Mouse (Mus musculus): ENCODE results near the gene Tnnc1. TPM values are rescaled to one million over a fixed set of nuclear protein-coding genes. Genes with fewer than 3 reads are reported as not detected.

The Tnnc1 gene
- polyA plus RNA-seq, 1 experiment from 2014 or later, result 39.0 TPM

DNA sequence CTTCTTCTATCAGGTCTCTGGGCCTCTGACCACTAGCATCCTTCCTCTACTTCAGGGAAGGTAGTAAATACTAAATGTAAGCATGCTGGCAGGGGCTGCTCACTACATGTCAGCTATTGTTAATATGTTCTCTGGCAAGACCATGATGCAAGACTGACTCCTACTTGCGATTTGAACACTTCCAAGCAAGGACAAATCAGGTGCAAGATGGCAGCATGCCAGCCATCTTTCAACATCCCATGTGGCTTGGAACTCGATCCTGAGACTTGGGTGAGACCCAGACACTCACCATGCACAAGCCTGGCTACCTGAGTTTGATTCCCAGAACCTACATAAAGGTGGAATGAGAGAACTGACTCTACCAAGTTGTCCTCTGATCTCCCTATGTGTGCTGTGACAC, 16.2 kb upstream of the Tnnc1 start:
- H3K36me3 ChIP-seq (ENCODE audit: control insufficient read depth, insufficient read depth, low read length), result peaks cover 61% of the 10 kb centered on the region
- no peak for ATAC-seq (replicated peaks; ENCODE audit: low FRiP score)
- no peaks in the 10 kb centered on the region for H3K9me3 ChIP-seq (ENCODE audit: control insufficient read depth, low read length)
- no peak overlapping the region for H3K4me3 ChIP-seq (ENCODE audit: low read depth, low read length)
- no peaks in the 10 kb centered on the region for H3K27me3 ChIP-seq (replicated peaks; ENCODE audit: control insufficient read depth, insufficient read depth, low read length)
- 83% methylated on average over 2 of the region's 2 CpGs for WGBS
- H3K4me1 ChIP-seq (replicated peaks; ENCODE audit: control insufficient read depth, insufficient read depth, low read length), result peaks cover 7% of the 10 kb centered on the region; the same call in 1 of the 2 replicates
- H3K9ac ChIP-seq (ENCODE audit: low read depth, low read length), result no peak overlapping the region
- H3K4me2 ChIP-seq, result no peak overlapping the region
- DNase-seq (ENCODE audit: low spot score), result no peak
- no peak overlapping the region for H3K27ac ChIP-seq (ENCODE audit: low read depth, low read length)

DNA sequence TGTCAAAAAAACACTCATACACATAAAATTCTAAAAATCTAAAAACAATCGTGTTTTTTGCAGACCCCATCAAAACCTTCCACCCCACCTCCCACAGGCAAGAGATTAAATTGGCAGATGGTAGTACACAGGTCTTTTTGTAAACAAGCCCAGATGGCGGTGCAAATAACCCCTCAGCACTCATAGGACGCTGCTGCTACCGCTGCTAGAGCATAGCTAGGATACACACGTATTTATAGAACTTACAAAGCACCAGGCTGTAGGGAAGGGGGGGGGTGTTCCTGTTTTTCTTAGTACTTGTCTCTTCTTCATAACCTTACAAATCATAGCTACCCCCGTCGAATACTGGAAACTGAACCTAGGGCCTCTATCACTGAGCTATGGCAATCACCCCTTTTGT, 14.3 kb upstream of the Tnnc1 start:
- ATAC-seq (replicated peaks; ENCODE audit: low FRiP score) (no peak), DNase-seq (ENCODE audit: low spot score) (no peak)
- 85% methylated on average over 7 of the region's 7 CpGs for WGBS
- no peak overlapping the region for H3K4me2 ChIP-seq
- peaks cover 7% of the 10 kb centered on the region for H3K4me1 ChIP-seq (replicated peaks; ENCODE audit: control insufficient read depth, insufficient read depth, low read length)
- H3K36me3 ChIP-seq (ENCODE audit: control insufficient read depth, insufficient read depth, low read length), result peaks cover 47% of the 10 kb centered on the region
- no peak overlapping the region for H3K9ac ChIP-seq (ENCODE audit: low read depth, low read length)
- H3K27me3 ChIP-seq (replicated peaks; ENCODE audit: control insufficient read depth, insufficient read depth, low read length), result no peaks in the 10 kb centered on the region
- H3K4me3 ChIP-seq (ENCODE audit: low read depth, low read length), result no peak overlapping the region
- no peak overlapping the region for H3K27ac ChIP-seq (ENCODE audit: low read depth, low read length)
- no peaks in the 10 kb centered on the region for H3K9me3 ChIP-seq (ENCODE audit: control insufficient read depth, low read length)

DNA sequence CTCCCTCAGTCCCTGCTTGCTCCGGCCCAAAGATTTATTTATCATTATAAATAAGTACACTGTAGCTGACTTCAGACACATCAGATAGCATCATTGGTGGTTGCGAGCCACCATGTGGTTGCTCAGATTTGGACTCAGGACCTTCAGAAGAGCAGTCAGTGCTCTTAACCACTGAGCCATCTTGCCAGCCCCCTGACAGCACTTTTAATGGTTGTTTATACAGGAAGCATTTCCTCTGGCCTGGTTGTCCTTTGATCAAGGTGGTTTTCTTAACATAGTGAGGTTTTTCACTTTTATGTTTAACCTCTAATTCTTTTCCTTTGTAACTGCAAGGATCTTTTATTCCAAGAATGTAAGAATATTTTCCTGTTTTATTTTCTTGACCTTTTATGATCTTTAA, 13.7 kb upstream of the Tnnc1 start:
- H3K27me3 ChIP-seq (replicated peaks; ENCODE audit: control insufficient read depth, insufficient read depth, low read length), result no peaks in the 10 kb centered on the region
- H3K4me3 ChIP-seq (ENCODE audit: low read depth, low read length), result no peak overlapping the region
- DNase-seq (ENCODE audit: low spot score), result no peak
- 78% methylated on average over 2 of the region's 2 CpGs for WGBS
- no peak overlapping the region for H3K9ac ChIP-seq (ENCODE audit: low read depth, low read length)
- no peak for ATAC-seq (replicated peaks; ENCODE audit: low FRiP score)
- peaks cover 45% of the 10 kb centered on the region for H3K36me3 ChIP-seq (ENCODE audit: control insufficient read depth, insufficient read depth, low read length)
- H3K9me3 ChIP-seq (ENCODE audit: control insufficient read depth, low read length), result no peaks in the 10 kb centered on the region
- H3K27ac ChIP-seq (ENCODE audit: low read depth, low read length), result no peak overlapping the region
- H3K4me2 ChIP-seq, result no peak overlapping the region
- H3K4me1 ChIP-seq (replicated peaks; ENCODE audit: control insufficient read depth, insufficient read depth, low read length), result peaks cover 7% of the 10 kb centered on the region

DNA sequence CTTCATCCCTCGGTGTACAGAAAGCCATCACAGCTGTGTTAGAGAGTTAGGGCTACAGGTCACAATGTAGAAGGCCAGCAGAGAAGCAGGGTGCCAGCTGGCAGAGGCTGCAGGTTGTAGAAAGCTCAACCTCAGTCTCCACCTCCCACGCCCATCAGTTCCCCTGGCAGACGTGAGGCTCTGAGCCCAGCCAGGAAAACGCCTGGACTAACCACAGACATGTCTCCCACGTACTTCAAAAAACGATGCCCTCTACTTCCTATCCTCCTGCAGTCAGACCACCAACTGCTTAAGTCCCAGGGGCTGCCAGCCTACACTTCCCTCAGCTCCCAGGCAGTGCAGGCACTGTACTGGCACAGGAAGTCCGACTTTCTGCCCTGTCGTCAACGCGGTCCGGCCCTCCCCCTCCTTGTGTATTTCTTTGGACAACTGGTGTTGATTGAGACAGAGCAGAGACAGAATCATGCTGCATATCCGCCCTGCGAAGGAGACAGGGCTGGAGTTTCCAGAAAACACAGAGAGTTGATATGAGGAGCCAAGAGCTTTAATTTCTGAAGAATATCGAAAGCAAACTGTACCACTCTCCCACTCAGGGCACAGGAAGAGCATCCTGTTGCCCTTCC, 13.1 kb upstream of the Tnnc1 start:
- peak overlapping the region; percentile 45; the same call in 1 of the 2 replicates for H3K27ac ChIP-seq (ENCODE audit: low read depth, low read length)
- H3K4me2 ChIP-seq, result no peak overlapping the region
- H3K9me3 ChIP-seq (ENCODE audit: control insufficient read depth, low read length), result no peaks in the 10 kb centered on the region
- H3K9ac ChIP-seq (ENCODE audit: low read depth, low read length), result no peak overlapping the region
- no peak for ATAC-seq (replicated peaks; ENCODE audit: low FRiP score)
- H3K36me3 ChIP-seq (ENCODE audit: control insufficient read depth, insufficient read depth, low read length), result peaks cover 41% of the 10 kb centered on the region
- peaks cover 7% of the 10 kb centered on the region for H3K4me1 ChIP-seq (replicated peaks; ENCODE audit: control insufficient read depth, insufficient read depth, low read length)
- H3K27me3 ChIP-seq (replicated peaks; ENCODE audit: control insufficient read depth, insufficient read depth, low read length), result no peaks in the 10 kb centered on the region
- H3K4me3 ChIP-seq (ENCODE audit: low read depth, low read length), result no peak overlapping the region
- 61% methylated on average over 14 of the region's 14 CpGs for WGBS
- DNase-seq (ENCODE audit: low spot score), result no peak

DNA sequence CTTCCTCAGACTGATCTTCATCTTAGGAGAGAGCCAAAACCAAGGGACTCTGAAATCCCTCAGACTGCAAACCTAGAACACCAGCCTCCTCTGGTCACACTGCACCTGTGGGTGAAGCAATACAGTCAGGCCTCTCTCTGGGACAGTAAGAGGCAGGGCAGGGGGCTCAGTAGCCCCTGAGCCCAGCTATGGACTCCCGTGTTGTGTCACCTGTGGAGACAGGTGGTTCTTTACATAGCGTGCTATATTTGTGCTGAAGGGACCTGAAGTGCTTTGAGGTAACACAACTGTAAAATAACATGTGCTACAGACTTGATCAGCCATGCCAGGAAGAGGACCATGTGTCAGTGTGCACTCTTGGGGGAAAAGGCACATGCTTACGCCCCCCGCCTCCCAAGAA, 12.6 kb upstream of the Tnnc1 start:
- ATAC-seq (replicated peaks; ENCODE audit: low FRiP score) (no peak), DNase-seq (ENCODE audit: low spot score) (no peak)
- H3K9ac ChIP-seq (ENCODE audit: low read depth, low read length), result no peak overlapping the region
- no peaks in the 10 kb centered on the region for H3K27me3 ChIP-seq (replicated peaks; ENCODE audit: control insufficient read depth, insufficient read depth, low read length)
- no peak overlapping the region for H3K4me2 ChIP-seq
- peaks cover 40% of the 10 kb centered on the region for H3K36me3 ChIP-seq (ENCODE audit: control insufficient read depth, insufficient read depth, low read length)
- H3K27ac ChIP-seq (ENCODE audit: low read depth, low read length), result peak overlapping the region; percentile 45; the same call in 1 of the 2 replicates
- WGBS, result 89% methylated on average over 4 of the region's 4 CpGs
- H3K9me3 ChIP-seq (ENCODE audit: control insufficient read depth, low read length), result no peaks in the 10 kb centered on the region
- no peak overlapping the region for H3K4me3 ChIP-seq (ENCODE audit: low read depth, low read length)
- peaks cover 7% of the 10 kb centered on the region for H3K4me1 ChIP-seq (replicated peaks; ENCODE audit: control insufficient read depth, insufficient read depth, low read length)

DNA sequence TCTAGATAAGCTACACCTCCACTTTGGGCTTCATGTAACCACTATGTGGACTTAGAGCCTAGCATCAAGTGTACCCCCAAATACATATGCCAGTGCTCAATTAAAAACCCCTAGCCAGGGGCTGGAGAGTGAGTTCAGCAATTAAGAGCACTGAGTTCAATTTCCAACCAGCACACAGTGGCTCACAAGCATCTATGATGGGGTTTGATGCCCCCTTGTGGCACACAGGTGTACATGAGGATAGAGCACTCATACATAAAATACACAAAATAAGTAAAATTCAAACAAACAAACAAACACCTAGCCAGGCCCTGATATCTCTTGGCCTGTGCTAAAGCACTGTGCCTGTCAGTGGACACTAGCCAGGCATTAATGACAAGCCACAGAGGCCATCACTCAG, 12.1 kb upstream of the Tnnc1 start:
- Histone ChIP-seq H3K27me3 (replicated peaks; ENCODE audit: control insufficient read depth, insufficient read depth, low read length) (no peaks in the 10 kb centered on the region), H3K36me3 (ENCODE audit: control insufficient read depth, insufficient read depth, low read length) (peaks cover 40% of the 10 kb centered on the region), H3K4me2 (no peak overlapping the region), H3K4me3 (ENCODE audit: low read depth, low read length) (no peak overlapping the region), H3K9ac (ENCODE audit: low read depth, low read length) (no peak overlapping the region), H3K9me3 (ENCODE audit: control insufficient read depth, low read length) (no peaks in the 10 kb centered on the region), H3K4me1 (replicated peaks; ENCODE audit: control insufficient read depth, insufficient read depth, low read length) (peaks cover 7% of the 10 kb centered on the region), H3K27ac (ENCODE audit: low read depth, low read length) (peak overlapping the region; percentile 45; the same call in 1 of the 2 replicates)
- ATAC-seq (replicated peaks; ENCODE audit: low FRiP score) (no peak), DNase-seq (ENCODE audit: low spot score) (no peak)

DNA sequence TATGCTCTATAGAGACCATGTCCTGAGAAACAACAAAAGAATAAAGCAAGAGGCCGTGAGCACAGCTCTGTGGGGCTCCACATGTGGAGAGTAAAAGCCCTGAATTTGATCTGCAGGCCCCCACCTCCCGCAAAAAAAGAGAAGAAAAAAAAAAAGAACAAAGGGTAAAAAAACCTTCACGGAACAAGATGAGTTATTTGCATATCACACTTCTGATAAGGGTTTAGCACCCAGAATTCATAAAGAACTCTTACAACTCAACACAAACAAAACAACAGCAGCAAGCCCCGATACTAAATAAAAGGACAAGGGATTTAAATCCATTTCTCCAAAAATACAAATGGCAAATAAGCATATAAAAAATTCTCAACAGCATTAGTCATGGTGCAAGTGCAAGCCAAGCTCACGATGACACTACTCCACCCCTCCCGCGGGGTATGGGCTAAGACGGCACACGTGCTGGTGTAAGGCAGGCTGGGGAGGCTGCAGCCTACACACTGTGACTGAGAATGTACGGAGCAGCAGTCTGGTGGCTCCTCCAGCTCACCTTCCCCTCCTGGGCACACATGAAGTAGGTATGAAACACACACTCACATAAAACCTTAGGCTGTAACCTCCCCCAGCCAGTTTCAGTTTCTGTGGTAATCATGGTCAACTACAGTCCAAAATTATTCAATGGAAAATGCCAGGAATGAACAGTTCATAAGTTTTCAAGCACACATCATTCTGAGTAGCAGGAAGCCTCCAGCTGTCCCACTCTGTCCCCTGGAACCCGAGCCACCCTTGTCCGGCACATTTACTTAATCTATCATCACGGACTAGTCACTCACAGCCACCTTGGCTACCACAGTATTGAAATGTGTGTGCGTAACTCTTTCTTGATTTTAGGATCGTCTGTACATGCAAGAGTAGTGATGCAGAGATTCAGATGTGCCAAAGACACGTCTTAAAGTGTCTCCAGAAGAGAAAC, 10.3 kb upstream of the Tnnc1 start:
- WGBS, result 73% methylated on average over 16 of the region's 16 CpGs
- Histone ChIP-seq H3K4me1 (replicated peaks; ENCODE audit: control insufficient read depth, insufficient read depth, low read length) (peaks cover 7% of the 10 kb centered on the region), H3K4me2 (no peak overlapping the region), H3K9ac (ENCODE audit: low read depth, low read length) (no peak overlapping the region), H3K27me3 (replicated peaks; ENCODE audit: control insufficient read depth, insufficient read depth, low read length) (no peaks in the 10 kb centered on the region), H3K4me3 (ENCODE audit: low read depth, low read length) (no peak overlapping the region), H3K36me3 (ENCODE audit: control insufficient read depth, insufficient read depth, low read length) (peaks cover 36% of the 10 kb centered on the region), H3K9me3 (ENCODE audit: control insufficient read depth, low read length) (no peaks in the 10 kb centered on the region), H3K27ac (ENCODE audit: low read depth, low read length) (no peak overlapping the region)
- no peak; the same call in 1 of the 2 replicates for ATAC-seq (replicated peaks; ENCODE audit: low FRiP score)
- DNase-seq (ENCODE audit: low spot score), result no peak

DNA sequence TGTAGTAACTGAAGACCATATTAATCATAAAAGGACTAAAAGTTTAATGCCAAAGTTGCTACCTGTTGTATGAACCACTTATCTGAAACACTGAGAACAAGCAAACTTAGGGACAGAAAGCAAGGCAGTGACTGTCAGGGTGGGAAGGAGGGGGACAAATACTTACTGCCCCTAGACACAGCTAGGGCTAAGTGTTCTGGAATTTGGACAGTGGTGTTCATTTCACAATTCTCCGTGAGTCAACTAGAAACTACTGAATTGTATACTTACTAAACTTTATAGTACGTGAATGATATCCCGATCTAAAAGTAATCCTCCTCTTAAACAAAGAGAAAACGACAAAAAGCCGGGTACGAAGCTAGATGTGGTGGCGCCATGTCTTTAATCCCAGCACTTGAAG, 8.5 kb upstream of the Tnnc1 start:
- ATAC-seq (replicated peaks; ENCODE audit: low FRiP score) (no peak), DNase-seq (ENCODE audit: low spot score) (no peak)
- WGBS, result 89% methylated on average over 7 of the region's 7 CpGs
- Histone ChIP-seq H3K9ac (ENCODE audit: low read depth, low read length) (no peak overlapping the region), H3K4me2 (no peak overlapping the region), H3K4me1 (replicated peaks; ENCODE audit: control insufficient read depth, insufficient read depth, low read length) (peaks cover 12% of the 10 kb centered on the region), H3K9me3 (ENCODE audit: control insufficient read depth, low read length) (no peaks in the 10 kb centered on the region), H3K27ac (ENCODE audit: low read depth, low read length) (no peak overlapping the region), H3K36me3 (ENCODE audit: control insufficient read depth, insufficient read depth, low read length) (peaks cover 40% of the 10 kb centered on the region), H3K4me3 (ENCODE audit: low read depth, low read length) (no peak overlapping the region), H3K27me3 (replicated peaks; ENCODE audit: control insufficient read depth, insufficient read depth, low read length) (no peaks in the 10 kb centered on the region)

Data from liver, embryonic 11.5 days (tissue).